Mouse (Mus musculus) heart, embryonic 12.5 days (tissue): ENCODE measurements around the gene Tbc1d2. TPM values are rescaled to one million over a fixed set of nuclear protein-coding genes. Genes with fewer than 3 reads are reported as not detected.

Experiments
- ATAC-seq: fragments of 200-750 bp; cut with Nextera tagmentation; 2 replicates; pipeline ENCODE4 v1.8.0; 2017; ENCODE audit warnings: moderate TSS enrichment, moderate library complexity; ENCODE audit not compliant: insufficient number of reproducible peaks, low FRiP score
- H3K27ac ChIP-seq: fragments of 300-500 bp; sonication (generic); 2 replicates; pipeline ENCODE4 v1.5.1; 2016; ENCODE audit warnings: mild to moderate bottlenecking, moderate library complexity; ENCODE audit not compliant: poor library complexity, severe bottlenecking
- H3K27me3 ChIP-seq: fragments of 300-500 bp; sonication (generic); replicated peaks from 2 replicates; pipeline ENCODE4 v1.6.1; 2016; ENCODE audit warnings: mild to moderate bottlenecking, moderate library complexity
- H3K36me3 ChIP-seq: fragments of 300-500 bp; sonication (generic); 2 replicates; pipeline ENCODE4 v1.6.1; 2016; ENCODE audit warnings: mild to moderate bottlenecking, moderate library complexity
- H3K4me1 ChIP-seq: fragments of 300-500 bp; sonication (generic); replicated peaks from 2 replicates; pipeline ENCODE4 v1.6.1; 2016; ENCODE audit warnings: mild to moderate bottlenecking
- H3K4me2 ChIP-seq: fragments of 300-500 bp; sonication (generic); 2 replicates; pipeline ENCODE4 v1.6.1; 2016; ENCODE audit warnings: mild to moderate bottlenecking, moderate library complexity
- H3K4me3 ChIP-seq: fragments of 300-500 bp; sonication (generic); 2 replicates; pipeline ENCODE4 v1.5.1; 2016; ENCODE audit warnings: mild to moderate bottlenecking
- H3K9ac ChIP-seq: fragments of 300-500 bp; sonication (generic); 2 replicates; pipeline ENCODE4 v1.6.1; 2016; ENCODE audit warnings: mild to moderate bottlenecking, moderate library complexity
- H3K9me3 ChIP-seq: fragments of 300-500 bp; sonication (generic); replicated peaks from 2 replicates; pipeline ENCODE4 v1.6.1; 2016; ENCODE audit warnings: mild to moderate bottlenecking, moderate library complexity
- WGBS: fragments of 180-500 bp; shearing (Covaris S2); methylation state at CpG from one replicate; pipeline ENCODE4 v1.1.7; 2016; 5-methylcytosine and 5-hydroxymethylcytosine counted together
- polyA plus RNA-seq: library from polyadenylated mRNA; unstranded; fragments of >200 nt; fragmentation: Nextera tagmentation; extraction: Ambion mirVana; gene quantifications from 2 replicates; pipeline ENCODE4 v1.2.1, GENCODE M21; 2016

Gene Tbc1d2
- polyA plus RNA-seq, 1 experiment from 2014 or later = 0.51 TPM

DNA sequence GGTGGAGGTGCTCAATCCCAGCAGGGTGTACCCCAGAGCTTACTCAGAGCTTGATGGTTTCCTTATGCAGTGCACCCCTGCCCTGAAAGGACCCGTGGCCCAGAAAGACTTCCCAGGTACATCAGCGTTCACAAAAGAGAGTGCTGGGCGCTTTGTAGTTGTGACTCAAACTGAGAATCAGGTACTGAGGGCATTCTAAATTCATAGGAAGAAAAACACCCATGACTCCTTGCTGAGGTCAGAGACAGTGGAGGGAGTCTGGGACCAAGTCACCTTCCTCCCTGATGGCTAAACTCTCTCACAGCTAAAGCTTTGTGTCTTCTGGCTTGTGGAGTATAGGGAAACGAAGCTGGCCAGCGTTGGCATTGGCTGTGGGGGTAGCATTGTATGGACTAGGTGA is 16.4 kb upstream of the Tbc1d2 start:
- peaks cover 37% of the 10 kb centered on the region for H3K4me1 ChIP-seq
- no peak overlapping the region for H3K4me2 ChIP-seq
- no peak overlapping the region for H3K4me3 ChIP-seq
- no peaks in the 10 kb centered on the region for H3K9me3 ChIP-seq
- no peak for ATAC-seq
- H3K27ac ChIP-seq = no peak overlapping the region
- no peaks in the 10 kb centered on the region for H3K27me3 ChIP-seq
- 64% methylated on average over 5 of the region's 5 CpGs for WGBS
- no peak overlapping the region for H3K9ac ChIP-seq
- no peaks in the 10 kb centered on the region for H3K36me3 ChIP-seq

GRCm38 (mm10) chr4:46665371-46665774 is 15.4 kb upstream of the Tbc1d2 start:
- WGBS = 5% methylated on average over 8 of the region's 8 CpGs
- Histone ChIP-seq H3K4me2 (peak overlapping the region; percentile 36), H3K4me3 (no peak overlapping the region), H3K9me3 (no peaks in the 10 kb centered on the region), H3K27ac (no peak overlapping the region), H3K36me3 (no peaks in the 10 kb centered on the region), H3K4me1 (peaks cover 37% of the 10 kb centered on the region), H3K27me3 (0 out of 2 replicates have a peak, but pooled peaks cover 5% of the 10 kb centered on the region), H3K9ac (no peak overlapping the region)
- no peak for ATAC-seq

DNA sequence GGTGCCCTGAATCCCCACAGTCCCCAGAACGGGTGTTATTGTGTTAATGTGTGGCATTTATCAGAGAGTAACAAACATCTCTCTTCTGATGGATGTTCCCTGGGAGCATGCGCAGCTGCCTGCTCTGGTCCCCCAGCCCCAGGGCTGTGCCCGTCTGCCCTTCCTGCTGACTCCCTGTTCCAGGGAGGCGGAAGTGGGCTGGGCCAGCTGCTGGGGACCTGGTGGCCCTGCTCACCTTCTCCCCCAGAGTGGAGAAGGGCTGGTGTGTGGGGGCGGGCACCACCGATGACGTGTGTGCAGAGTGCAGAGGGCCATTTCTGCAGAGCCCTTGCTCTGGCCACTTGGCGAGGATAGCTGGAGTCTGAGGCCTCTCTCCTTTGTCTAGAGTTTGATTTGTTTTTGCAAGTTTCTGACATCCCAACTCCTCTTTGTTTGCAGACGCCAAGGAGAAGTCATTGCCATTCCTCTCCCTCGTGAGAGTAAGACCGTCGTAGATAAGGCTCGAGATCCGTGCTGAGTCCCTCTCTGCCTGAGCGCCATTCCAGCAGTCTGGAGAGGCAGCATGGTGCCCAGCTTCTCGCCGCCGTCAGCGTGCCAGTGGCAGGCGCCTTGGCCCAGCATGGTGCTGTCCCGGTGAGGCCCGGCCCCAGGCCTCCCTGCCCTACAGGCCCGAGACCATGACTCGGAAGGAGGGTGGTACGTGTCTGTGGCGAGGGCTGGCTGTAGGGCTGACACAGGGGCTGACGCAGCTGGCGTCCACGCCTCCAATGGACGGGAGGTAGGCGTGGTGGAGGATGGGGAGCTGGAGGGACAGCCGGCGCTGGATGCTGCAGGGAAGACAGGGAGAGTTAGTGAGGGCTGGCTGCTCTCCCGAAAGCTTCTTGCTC is 14.4 kb upstream of the Tbc1d2 start:
- WGBS = 2% methylated on average over 34 of the region's 34 CpGs
- peaks cover 12% of the 10 kb centered on the region; the same call in 1 of the 2 replicates for H3K27me3 ChIP-seq
- H3K4me2 ChIP-seq = peak overlapping the region; percentile 78
- peaks cover 34% of the 10 kb centered on the region for H3K4me1 ChIP-seq
- H3K36me3 ChIP-seq = no peaks in the 10 kb centered on the region
- no peaks in the 10 kb centered on the region for H3K9me3 ChIP-seq
- peak overlapping the region; percentile 69 for H3K27ac ChIP-seq
- ATAC-seq = peak; percentile 86
- H3K4me3 ChIP-seq = peak overlapping the region; percentile 46
- H3K9ac ChIP-seq = peak overlapping the region; percentile 78

DNA sequence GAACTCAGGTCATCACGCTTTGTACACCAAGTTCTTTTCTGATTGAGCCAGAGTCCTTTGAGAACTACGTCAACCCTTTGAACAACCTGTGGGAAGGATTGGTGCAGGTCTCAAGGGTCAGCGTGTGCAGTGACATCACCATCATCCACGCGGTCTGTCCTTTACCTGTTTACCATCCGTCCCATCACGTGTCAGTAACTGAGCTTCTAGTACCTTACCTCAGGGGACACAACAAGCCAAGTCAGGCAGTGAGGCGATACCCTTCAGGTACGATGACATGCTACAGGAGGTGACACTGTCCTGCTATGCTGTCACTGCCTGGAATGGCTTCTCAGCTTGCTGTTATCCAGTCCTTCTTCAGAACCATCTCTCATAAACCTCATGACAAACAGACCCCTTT is 11.4 kb upstream of the Tbc1d2 start:
- Histone ChIP-seq H3K4me3 (no peak overlapping the region), H3K4me2 (no peak overlapping the region), H3K4me1 (peaks cover 19% of the 10 kb centered on the region), H3K36me3 (no peaks in the 10 kb centered on the region), H3K27me3 (peaks cover 12% of the 10 kb centered on the region; the same call in 1 of the 2 replicates), H3K27ac (no peak overlapping the region), H3K9ac (no peak overlapping the region), H3K9me3 (no peaks in the 10 kb centered on the region)
- no peak for ATAC-seq
- 68% methylated on average over 9 of the region's 9 CpGs for WGBS

- Histone ChIP-seq H3K36me3 (no peaks in the 10 kb centered on the region), H3K27ac (no peak overlapping the region), H3K4me2 (no peak overlapping the region), H3K4me3 (no peak overlapping the region), H3K27me3 (peaks cover 27% of the 10 kb centered on the region), H3K4me1 (peaks cover 6% of the 10 kb centered on the region), H3K9ac (no peak overlapping the region), H3K9me3 (no peaks in the 10 kb centered on the region)
- no peak for ATAC-seq
- WGBS = 68% methylated on average over 5 of the region's 5 CpGs
Observed at GRCm38 (mm10) chr4:46658946-46659345, 8.9 kb upstream of the Tbc1d2 start.

DNA sequence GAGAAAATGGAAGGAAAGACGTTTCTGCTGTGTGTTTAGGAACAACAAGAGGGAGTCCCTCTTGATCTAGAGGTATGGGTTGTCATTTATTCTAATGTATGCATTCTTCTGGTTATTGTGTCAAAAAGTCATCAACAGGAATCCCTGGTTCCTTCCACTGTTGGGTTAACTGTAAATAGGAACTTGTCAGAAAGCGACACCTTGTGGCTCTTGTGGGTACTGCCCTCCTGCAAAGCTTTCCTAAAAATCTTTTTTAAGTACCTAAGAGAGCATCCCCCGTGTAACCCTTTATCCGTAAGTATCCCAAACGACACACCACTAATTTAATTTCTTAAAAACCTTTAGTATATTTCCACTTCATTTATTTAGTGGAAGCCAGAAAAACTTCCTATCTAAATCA is 7.1 kb upstream of the Tbc1d2 start:
- no peak overlapping the region for H3K27ac ChIP-seq
- WGBS = 12% methylated on average over 5 of the region's 5 CpGs
- no peak overlapping the region for H3K4me2 ChIP-seq
- no peaks in the 10 kb centered on the region for H3K36me3 ChIP-seq
- no peak overlapping the region for H3K9ac ChIP-seq
- H3K9me3 ChIP-seq = no peaks in the 10 kb centered on the region
- no peak overlapping the region for H3K4me3 ChIP-seq
- H3K4me1 ChIP-seq = no peaks in the 10 kb centered on the region
- H3K27me3 ChIP-seq = peaks cover 40% of the 10 kb centered on the region
- ATAC-seq = no peak

- no peak for ATAC-seq
- Histone ChIP-seq H3K4me3 (no peak overlapping the region), H3K27me3 (peaks cover 51% of the 10 kb centered on the region), H3K9ac (no peak overlapping the region), H3K4me2 (no peak overlapping the region), H3K27ac (no peak overlapping the region), H3K4me1 (no peaks in the 10 kb centered on the region), H3K36me3 (no peaks in the 10 kb centered on the region), H3K9me3 (no peaks in the 10 kb centered on the region)
- 58% methylated on average over 2 of the region's 2 CpGs for WGBS
Observed at GRCm38 (mm10) chr4:46655956-46656355, 5.9 kb upstream of the Tbc1d2 start.

- Histone ChIP-seq H3K4me1 (no peaks in the 10 kb centered on the region), H3K9me3 (no peaks in the 10 kb centered on the region), H3K4me3 (no peak overlapping the region), H3K9ac (no peak overlapping the region), H3K4me2 (no peak overlapping the region), H3K27me3 (peaks cover 46% of the 10 kb centered on the region), H3K36me3 (no peaks in the 10 kb centered on the region), H3K27ac (no peak overlapping the region)
- 56% methylated on average over 1 of the region's 1 CpGs for WGBS
- ATAC-seq = no peak
Observed at GRCm38 (mm10) chr4:46655298-46655697, 5.3 kb upstream of the Tbc1d2 start.

GRCm38 (mm10) chr4:46649161-46649560 is 848 bp downstream of the Tbc1d2 start:
- Histone ChIP-seq H3K27ac (no peak overlapping the region), H3K4me2 (peak overlapping the region; percentile 89), H3K27me3 (peaks cover 51% of the 10 kb centered on the region), H3K4me1 (peaks cover 5% of the 10 kb centered on the region), H3K9me3 (no peaks in the 10 kb centered on the region), H3K4me3 (peak overlapping the region; percentile 73), H3K9ac (no peak overlapping the region), H3K36me3 (no peaks in the 10 kb centered on the region)
- ATAC-seq = no peak
- 49% methylated on average over 4 of the region's 4 CpGs for WGBS

- peak; percentile 45 for ATAC-seq
- Histone ChIP-seq H3K9me3 (no peaks in the 10 kb centered on the region), H3K27me3 (peaks cover 13% of the 10 kb centered on the region), H3K9ac (no peak overlapping the region), H3K36me3 (no peaks in the 10 kb centered on the region), H3K4me1 (peaks cover 9% of the 10 kb centered on the region), H3K4me3 (no peak overlapping the region), H3K27ac (no peak overlapping the region), H3K4me2 (no peak overlapping the region)
- WGBS = 80% methylated on average over 8 of the region's 8 CpGs
Observed at GRCm38 (mm10) chr4:46643676-46644112, 6.3 kb downstream of the Tbc1d2 start.

- Histone ChIP-seq H3K4me1 (peaks cover 9% of the 10 kb centered on the region), H3K9ac (no peak overlapping the region), H3K27me3 (peaks cover 7% of the 10 kb centered on the region), H3K9me3 (no peaks in the 10 kb centered on the region), H3K4me2 (no peak overlapping the region), H3K27ac (no peak overlapping the region), H3K4me3 (no peak overlapping the region), H3K36me3 (no peaks in the 10 kb centered on the region)
- ATAC-seq = 0 out of 2 replicates have a peak, but pooled peaks have one; percentile 25
- 66% methylated on average over 8 of the region's 8 CpGs for WGBS
Observed at GRCm38 (mm10) chr4:46642924-46643675, 6.9 kb downstream of the Tbc1d2 start.
